Comparison of ENCODE assay signal across 23 mouse cellular contexts in genomic region chr9:59515069-59515468, GRCm38 (mm10). TPM values are rescaled to one million over a fixed set of nuclear protein-coding genes. Genes with fewer than 3 reads are reported as not detected.
A peak's percentile ranks its signal among the peaks of the same experiment; 100 is the strongest.
DNase-seq lines count a peak whose midpoint lies in the region; ATAC-seq and TF ChIP-seq lines count a peak whose summit lies in the region.
"Had no signal": no experiment of that assay in that cellular context is flagged by ENCODE, and none has a peak within 500 bp of the region (broad histone marks: within the 10 kb centered on the region; RNA-seq: fewer than 3 reads in every experiment).

No protein-coding gene starts in this region.

- peak in 1 of 2 experiments; percentile 40 for DNase-seq in heart, adult 2 months
- DNase-seq in heart, adult 8-10 months (ENCODE audit: low spot score) = no peak
- DNase-seq in heart, postnatal 36 days = no peak
- DNase-seq in MEL-GATA-1-ER (ENCODE audit: extremely low read depth, low read depth) = peak; percentile 9
- DNase-seq in heart, postnatal 4 days = peak; percentile 38
- no peak for DNase-seq in thymus, postnatal 36 days
- DNase-seq in thymus, postnatal 4 days = no peak
- DNase-seq: adrenal gland, postnatal 14 days; cerebellum, adult 18-20 months; cerebellum, adult 9-11 months; forebrain, postnatal 0 days; gastrocnemius, postnatal 14 days; kidney, adult 18-20 months had no signal

- no peaks in the 10 kb centered on the region for H3K79me2 ChIP-seq in heart, adult 2 months (replicated peaks; ENCODE audit: control insufficient read depth, insufficient read depth, low read length)

- TF ChIP-seq EP300 in heart, adult 2 months (IDR thresholded peaks at IDR 0.05; ENCODE audit: insufficient read depth, low read depth, low read length) = 0 out of 2 replicates have a peak, but pooled peaks have one; percentile 37

- no peaks in the 10 kb centered on the region for H3K27me3 ChIP-seq in heart, adult 2 months (ENCODE audit: control insufficient read depth, insufficient read depth, low read length)
- H3K27me3 ChIP-seq in heart, embryonic 16.5 days (ENCODE audit: control insufficient read depth, insufficient read depth, low read length) = no peaks in the 10 kb centered on the region
- H3K27me3 ChIP-seq: forebrain, embryonic 13.5 days; hindbrain, embryonic 12.5 days; kidney, embryonic 15.5 days; Patski had no signal

- H3K9ac ChIP-seq in heart, adult 2 months (ENCODE audit: low read depth, low read length) = no peak overlapping the region
- no peak overlapping the region for H3K9ac ChIP-seq in heart, embryonic 16.5 days (ENCODE audit: low read length)
- H3K9ac ChIP-seq: forebrain, embryonic 13.5 days; forebrain, postnatal 0 days; hindbrain, embryonic 12.5 days; kidney, embryonic 15.5 days had no signal

- H3K9me3 ChIP-seq in heart, embryonic 16.5 days (replicated peaks; ENCODE audit: control insufficient read depth, low read length) = no peaks in the 10 kb centered on the region
- H3K9me3 ChIP-seq: embryonic facial prominence, embryonic 10.5 days; forebrain, embryonic 13.5 days; hindbrain, embryonic 12.5 days; kidney, embryonic 15.5 days had no signal

- H3K4me1 ChIP-seq in heart, adult 2 months (ENCODE audit: control insufficient read depth, insufficient read depth, low read length) = no peaks in the 10 kb centered on the region
- H3K4me1 ChIP-seq in heart, embryonic 16.5 days (ENCODE audit: control insufficient read depth, insufficient read depth, low read length) = peaks cover 11% of the 10 kb centered on the region
- H3K4me1 ChIP-seq: forebrain, embryonic 13.5 days; hindbrain, embryonic 12.5 days had no signal

- no peak for TF ChIP-seq POLR2A in heart, adult 2 months (IDR thresholded peaks at IDR 0.05; ENCODE audit: insufficient read depth, low read depth, low read length)

- WGBS in heart, adult 2 months = 5% methylated on average over 3 of the region's 3 CpGs
- WGBS in heart, embryonic 16.5 days = 26% methylated on average over 3 of the region's 3 CpGs

- H3K27ac ChIP-seq in heart, adult 2 months = no peak overlapping the region
- no peak overlapping the region for H3K27ac ChIP-seq in heart, embryonic 16.5 days (ENCODE audit: low read length)
- H3K27ac ChIP-seq: embryonic facial prominence, embryonic 10.5 days; forebrain, embryonic 13.5 days; hindbrain, embryonic 12.5 days; kidney, embryonic 15.5 days had no signal

- TF ChIP-seq CTCF in heart, adult 2 months (IDR thresholded peaks at IDR 0.05) = no peak

- intact Hi-C loops in heart, adult 2 months (cut with DNase I) = no loop called here
- intact Hi-C loops in heart, postnatal 36 days (cut with DNase I) = no loop called here

- H3K36me3 ChIP-seq in heart, adult 2 months (ENCODE audit: control insufficient read depth, insufficient read depth, low read length) = no peaks in the 10 kb centered on the region
- H3K36me3 ChIP-seq in heart, embryonic 16.5 days (ENCODE audit: control insufficient read depth, insufficient read depth) = no peaks in the 10 kb centered on the region
- H3K36me3 ChIP-seq: embryonic facial prominence, embryonic 10.5 days; hindbrain, embryonic 12.5 days; kidney, embryonic 15.5 days had no signal

- no peak overlapping the region for H3K4me2 ChIP-seq in heart, embryonic 16.5 days (ENCODE audit: low read depth, low read length)
- H3K4me2 ChIP-seq: forebrain, embryonic 13.5 days; hindbrain, embryonic 12.5 days; kidney, embryonic 15.5 days had no signal

- H3K4me3 ChIP-seq in heart, adult 2 months = no peak overlapping the region
- no peak overlapping the region for H3K4me3 ChIP-seq in heart, embryonic 16.5 days (ENCODE audit: low read length)
- H3K4me3 ChIP-seq: embryonic facial prominence, embryonic 10.5 days; forebrain, embryonic 13.5 days; hindbrain, embryonic 12.5 days; kidney, embryonic 15.5 days had no signal

- peak; percentile 81 for ATAC-seq in heart, embryonic 16.5 days (replicated peaks; ENCODE audit: extremely low read depth, insufficient read depth, low FRiP score)
- ATAC-seq: activated CD4-positive, CD25-positive, alpha-beta regulatory T cell, adult 4 months; forebrain, embryonic 13.5 days; forebrain, postnatal 0 days; hindbrain, embryonic 16.5 days; inflammation-experienced regulatory T-cells, adult 6 months; Patski had no signal

RNA-seq across cellular contexts. Expression of gene Hexa, which starts 24.3 kb away (rescaled TPM):
- total RNA-seq in heart, adult 2 months (2021) = 10 to 100 TPM; 46.9 to 51.7 TPM
- polyA plus RNA-seq in heart, adult 2 months (2012; rRNA removed) = 50.6 and 64.4 TPM in 2 replicates
- 10 to 100 TPM; 45.0 to 50.7 (median 49.5) TPM for total RNA-seq in heart, adult 8-10 months (2022)
- polyA plus RNA-seq in heart, embryonic 16.5 days (2015; fragmentation: Nextera tagmentation; extraction: Ambion mirVana) = 66.2 and 76.3 TPM in 2 replicates
- 10 to 100 TPM; 43.9 to 47.0 TPM for total RNA-seq in heart, postnatal 36 days (2021)
- total RNA-seq in heart, postnatal 4 days (2021) = 10 to 100 TPM; 33.4 to 33.7 TPM

RNA-seq across cellular contexts. Expression of gene Tmem202, which starts 24.6 kb away (rescaled TPM):
- under 1 TPM; 0.37 to 0.84 TPM for total RNA-seq in heart, adult 2 months (2021)
- polyA plus RNA-seq in heart, adult 2 months (2012; rRNA removed) = 0.16 and 0.29 TPM in 2 replicates
- under 1 TPM; 0.40 to 0.91 (median 0.79) TPM for total RNA-seq in heart, adult 8-10 months (2022)
- 0.27 and 0.34 TPM in 2 replicates for polyA plus RNA-seq in heart, embryonic 16.5 days (2015; fragmentation: Nextera tagmentation; extraction: Ambion mirVana)
- total RNA-seq in heart, postnatal 36 days (2021) = under 1 TPM; 0.28 to 0.57 TPM
- total RNA-seq in heart, postnatal 4 days (2021) = under 1 TPM; 0.23 to 0.71 TPM
- total RNA-seq: ES-E14 had no signal
- polyA plus RNA-seq: activated CD4-positive, CD25-positive, alpha-beta regulatory T cell, adult 4 months; embryonic facial prominence, embryonic 10.5 days; forebrain, embryonic 13.5 days; hindbrain, embryonic 12.5 days; inflammation-experienced regulatory T-cells, adult 6 months; kidney, embryonic 15.5 days had no signal

RNA-seq across cellular contexts. Expression of gene Arih1, which starts 28.7 kb away (rescaled TPM):
- 10 to 100 TPM; 79.2 to 88.7 TPM for total RNA-seq in heart, adult 2 months (2021)
- polyA plus RNA-seq in heart, adult 2 months (2012; rRNA removed) = 15.8 and 36.9 TPM in 2 replicates
- total RNA-seq in heart, adult 8-10 months (2022) = 10 to 100 TPM; 69.9 to 81.0 (median 78.4) TPM
- polyA plus RNA-seq in heart, embryonic 16.5 days (2015; fragmentation: Nextera tagmentation; extraction: Ambion mirVana) = 13.6 and 16.9 TPM in 2 replicates
- total RNA-seq in heart, postnatal 36 days (2021) = 10 to 100 TPM; 77.6 to 83.7 TPM
- total RNA-seq in heart, postnatal 4 days (2021) = 100 to 1,000 TPM in 1 of 2 experiments, 10 to 100 TPM in 1; 99.4 to 102 TPM

Comparison
In these comparisons a context has a peak if more than half of its experiments do, and no peak if none do; other contexts are left out.
1. DNase-seq: peak in MEL-GATA-1-ER (single experiment) and heart, postnatal 4 days (single experiment); none in heart, adult 8-10 months (single experiment), heart, postnatal 36 days (0 of 2), thymus, postnatal 36 days (0 of 2) and thymus, postnatal 4 days (single experiment).